Mouse (Mus musculus) embryonic facial prominence, embryonic 12.5 days (tissue): Measurements from ENCODE around the gene Dock3. TPM values are rescaled to one million over a fixed set of nuclear protein-coding genes. Genes with fewer than 3 reads are reported as not detected.
"Not testable (repeated sequence)": the region's sequence is repeated elsewhere in the genome, so short reads cannot be mapped to it uniquely, and the experiment has no call there.

Source experiments
- ATAC-seq: fragments of 200-750 bp; cut with Nextera tagmentation; 2 replicates; pipeline ENCODE4 v1.8.0; 2017; ENCODE audit not compliant: insufficient number of reproducible peaks, insufficient read depth, low FRiP score, low TSS enrichment
- H3K27ac ChIP-seq: fragments of 300-500 bp; sonication (generic); 2 replicates; pipeline ENCODE4 v1.5.1; 2016; ENCODE audit warnings: mild to moderate bottlenecking
- H3K27me3 ChIP-seq: fragments of 300-500 bp; sonication (generic); 2 replicates; pipeline ENCODE4 v1.6.1; 2016; ENCODE audit warnings: mild to moderate bottlenecking, moderate library complexity
- H3K36me3 ChIP-seq: fragments of 300-500 bp; sonication (generic); 2 replicates; pipeline ENCODE4 v1.6.1; 2016; ENCODE audit warnings: mild to moderate bottlenecking
- H3K4me1 ChIP-seq: fragments of 300-500 bp; sonication (generic); 2 replicates; pipeline ENCODE4 v1.6.1; 2016
- H3K4me2 ChIP-seq: fragments of 300-500 bp; sonication (generic); replicated peaks from 2 replicates; pipeline ENCODE4 v1.6.1; 2016; ENCODE audit warnings: mild to moderate bottlenecking, moderate library complexity
- H3K4me3 ChIP-seq: fragments of 300-500 bp; sonication (generic); 2 replicates; pipeline ENCODE4 v1.5.1; 2016; ENCODE audit warnings: mild to moderate bottlenecking
- H3K9ac ChIP-seq: fragments of 300-500 bp; sonication (generic); 2 replicates; pipeline ENCODE4 v1.6.1; 2016; ENCODE audit warnings: mild to moderate bottlenecking, moderate library complexity
- H3K9me3 ChIP-seq: fragments of 300-500 bp; sonication (generic); 2 replicates; pipeline ENCODE4 v1.6.1; 2016; ENCODE audit warnings: mild to moderate bottlenecking, moderate library complexity
- WGBS: fragments of 180-500 bp; shearing (Covaris S2); methylation state at CpG from one replicate; pipeline ENCODE4 v1.1.7; 2016; 5-methylcytosine and 5-hydroxymethylcytosine counted together
- polyA plus RNA-seq: library from polyadenylated mRNA; unstranded; fragments of >200 nt; fragmentation: Nextera tagmentation; extraction: Ambion mirVana; gene quantifications from 2 replicates; pipeline ENCODE4 v1.2.1, GENCODE M21; 2016

Dock3 gene
- polyA plus RNA-seq, 1 experiment from 2014 or later: 1.5 TPM

- H3K9me3 ChIP-seq, H3K27me3 ChIP-seq, H3K4me2 ChIP-seq, H3K36me3 ChIP-seq, H3K27ac ChIP-seq, ATAC-seq, H3K9ac ChIP-seq, H3K4me1 ChIP-seq, H3K4me3 ChIP-seq: not testable (repeated sequence)
- 80% methylated on average over 1 of the region's 1 CpGs for WGBS
These were observed 56.9 kb downstream of the Dock3 start for GRCm38 (mm10) chr9:107174831-107175230.

- Histone ChIP-seq H3K4me3 (no peak overlapping the region), H3K27me3 (no peaks in the 10 kb centered on the region), H3K9ac (no peak overlapping the region), H3K36me3 (no peaks in the 10 kb centered on the region), H3K9me3 (no peaks in the 10 kb centered on the region), H3K4me1 (no peaks in the 10 kb centered on the region), H3K27ac (no peak overlapping the region), H3K4me2 (no peak overlapping the region)
- WGBS: 87% methylated on average over 4 of the region's 4 CpGs
- ATAC-seq: no peak
These were observed 65.9 kb downstream of the Dock3 start for GRCm38 (mm10) chr9:107165792-107166191.

GRCm38 (mm10) chr9:107164825-107165224 lies 66.9 kb downstream of the Dock3 start:
- Histone ChIP-seq H3K27ac (no peak overlapping the region), H3K27me3 (no peaks in the 10 kb centered on the region), H3K9ac (no peak overlapping the region), H3K36me3 (no peaks in the 10 kb centered on the region), H3K4me3 (no peak overlapping the region), H3K4me2 (no peak overlapping the region), H3K4me1 (no peaks in the 10 kb centered on the region), H3K9me3 (no peaks in the 10 kb centered on the region)
- 9% methylated on average over 3 of the region's 3 CpGs for WGBS
- no peak for ATAC-seq

GRCm38 (mm10) chr9:107156388-107156787 lies 75.3 kb downstream of the Dock3 start:
- H3K27ac ChIP-seq, H3K4me3 ChIP-seq, H3K36me3 ChIP-seq, H3K27me3 ChIP-seq, H3K4me1 ChIP-seq, ATAC-seq, H3K4me2 ChIP-seq, H3K9me3 ChIP-seq, H3K9ac ChIP-seq: not testable (repeated sequence)
- WGBS: 80% methylated on average over 4 of the region's 4 CpGs

- no peaks in the 10 kb centered on the region for H3K36me3 ChIP-seq
- WGBS: 61% methylated on average over 3 of the region's 3 CpGs
These were observed 118.9 kb downstream of the Dock3 start for GRCm38 (mm10) chr9:107112791-107113190.

GRCm38 (mm10) chr9:107112056-107112455 lies 119.7 kb downstream of the Dock3 start:
- 58% methylated on average over 2 of the region's 2 CpGs for WGBS
- no peak for ATAC-seq
- no peaks in the 10 kb centered on the region for H3K9me3 ChIP-seq

More at GRCm38 (mm10) chr9:107112791-107113190, 118.9 kb downstream of the Dock3 start:
- no peaks in the 10 kb centered on the region for H3K4me1 ChIP-seq
- H3K4me3 ChIP-seq: no peak overlapping the region
- no peak overlapping the region for H3K4me2 ChIP-seq
- no peaks in the 10 kb centered on the region for H3K9me3 ChIP-seq
- no peak overlapping the region for H3K9ac ChIP-seq
- H3K27ac ChIP-seq: no peak overlapping the region
- no peak for ATAC-seq
- H3K27me3 ChIP-seq: no peaks in the 10 kb centered on the region

GRCm38 (mm10) chr9:107099487-107099886 lies 132.2 kb downstream of the Dock3 start:
- H3K36me3 ChIP-seq: no peaks in the 10 kb centered on the region
- 79% methylated on average over 6 of the region's 6 CpGs for WGBS
- no peak overlapping the region for H3K27ac ChIP-seq
- H3K9me3 ChIP-seq: no peaks in the 10 kb centered on the region
- ATAC-seq: no peak
- H3K4me3 ChIP-seq: no peak overlapping the region
- no peak overlapping the region for H3K9ac ChIP-seq
- H3K4me2 ChIP-seq: no peak overlapping the region
- H3K27me3 ChIP-seq: no peaks in the 10 kb centered on the region
- H3K4me1 ChIP-seq: no peaks in the 10 kb centered on the region

More at GRCm38 (mm10) chr9:107112056-107112455, 119.7 kb downstream of the Dock3 start:
- no peak overlapping the region for H3K4me3 ChIP-seq
- no peaks in the 10 kb centered on the region for H3K4me1 ChIP-seq
- no peak overlapping the region for H3K9ac ChIP-seq
- no peaks in the 10 kb centered on the region for H3K36me3 ChIP-seq
- no peak overlapping the region for H3K4me2 ChIP-seq
- H3K27ac ChIP-seq: no peak overlapping the region
- H3K27me3 ChIP-seq: no peaks in the 10 kb centered on the region

- not testable (repeated sequence) for H3K4me2 ChIP-seq, H3K9me3 ChIP-seq, H3K4me3 ChIP-seq, ATAC-seq, H3K36me3 ChIP-seq, H3K27ac ChIP-seq, H3K4me1 ChIP-seq, H3K27me3 ChIP-seq, H3K9ac ChIP-seq
- 59% methylated on average over 17 of the region's 17 CpGs for WGBS
These were observed 142.3 kb downstream of the Dock3 start for GRCm38 (mm10) chr9:107089451-107089850.

GRCm38 (mm10) chr9:107087531-107087930 lies 144.2 kb downstream of the Dock3 start:
- no peak for ATAC-seq
- H3K27ac ChIP-seq: no peak overlapping the region
- H3K27me3 ChIP-seq: no peaks in the 10 kb centered on the region
- H3K4me1 ChIP-seq: no peaks in the 10 kb centered on the region
- H3K36me3 ChIP-seq: no peaks in the 10 kb centered on the region
- H3K9ac ChIP-seq: no peak overlapping the region
- no peak overlapping the region for H3K4me2 ChIP-seq
- H3K4me3 ChIP-seq: no peak overlapping the region
- WGBS: 75% methylated on average over 2 of the region's 2 CpGs
- no peaks in the 10 kb centered on the region for H3K9me3 ChIP-seq

- WGBS: 86% methylated on average over 2 of the region's 2 CpGs
These were observed 193.8 kb downstream of the Dock3 start for GRCm38 (mm10) chr9:107037947-107038346.

GRCm38 (mm10) chr9:107027586-107027985 lies 204.1 kb downstream of the Dock3 start:
- H3K4me1 ChIP-seq: no peaks in the 10 kb centered on the region
- H3K36me3 ChIP-seq: no peaks in the 10 kb centered on the region
- no peak overlapping the region for H3K4me2 ChIP-seq
- 53% methylated on average over 2 of the region's 2 CpGs for WGBS
- H3K27me3 ChIP-seq: no peaks in the 10 kb centered on the region
- H3K27ac ChIP-seq: no peak overlapping the region
- H3K4me3 ChIP-seq: no peak overlapping the region
- no peak overlapping the region for H3K9ac ChIP-seq
- ATAC-seq: no peak
- H3K9me3 ChIP-seq: no peaks in the 10 kb centered on the region

More at GRCm38 (mm10) chr9:107037947-107038346, 193.8 kb downstream of the Dock3 start:
- no peak overlapping the region for H3K9ac ChIP-seq
- H3K4me1 ChIP-seq: no peaks in the 10 kb centered on the region
- no peak for ATAC-seq
- no peak overlapping the region for H3K4me3 ChIP-seq
- H3K27me3 ChIP-seq: no peaks in the 10 kb centered on the region
- no peak overlapping the region for H3K27ac ChIP-seq
- H3K9me3 ChIP-seq: no peaks in the 10 kb centered on the region
- no peaks in the 10 kb centered on the region for H3K36me3 ChIP-seq
- H3K4me2 ChIP-seq: no peak overlapping the region

- ATAC-seq: no peak
- no peaks in the 10 kb centered on the region for H3K36me3 ChIP-seq
- H3K4me3 ChIP-seq: no peak overlapping the region
- H3K4me2 ChIP-seq: no peak overlapping the region
- 57% methylated on average over 4 of the region's 4 CpGs for WGBS
- H3K27ac ChIP-seq: no peak overlapping the region
- H3K9ac ChIP-seq: no peak overlapping the region
- no peaks in the 10 kb centered on the region for H3K4me1 ChIP-seq
- H3K9me3 ChIP-seq: no peaks in the 10 kb centered on the region
- H3K27me3 ChIP-seq: no peaks in the 10 kb centered on the region
These were observed 221.9 kb downstream of the Dock3 start for GRCm38 (mm10) chr9:107009841-107010240.

GRCm38 (mm10) chr9:107003187-107003586 lies 228.5 kb downstream of the Dock3 start:
- Histone ChIP-seq H3K4me3 (no peak overlapping the region), H3K9ac (no peak overlapping the region), H3K27ac (no peak overlapping the region), H3K4me1 (no peaks in the 10 kb centered on the region), H3K4me2 (no peak overlapping the region), H3K36me3 (no peaks in the 10 kb centered on the region), H3K27me3 (no peaks in the 10 kb centered on the region), H3K9me3 (no peaks in the 10 kb centered on the region)
- 91% methylated on average over 2 of the region's 2 CpGs for WGBS
- no peak for ATAC-seq
